Mouse (Mus musculus) lung, embryonic 15.5 days (tissue): Measurements from ENCODE around the gene Scnn1a. TPM values are rescaled to one million over a fixed set of nuclear protein-coding genes. Genes with fewer than 3 reads are reported as not detected.

Experiments
- ATAC-seq: fragments of 200-750 bp; cut with Nextera tagmentation; 2 replicates; pipeline ENCODE4 v1.8.0; 2017; ENCODE audit warnings: moderate number of reproducible peaks, borderline replicate concordance; ENCODE audit not compliant: low FRiP score, low TSS enrichment; ENCODE audit errors: extremely low read depth
- H3K27ac ChIP-seq: fragments of 300-500 bp; sonication (generic); 2 replicates; pipeline ENCODE4 v1.5.1; 2015; ENCODE audit warnings: moderate library complexity, mild to moderate bottlenecking, inconsistent platforms
- H3K27me3 ChIP-seq: fragments of 300-500 bp; sonication (generic); 2 replicates; pipeline ENCODE4 v1.6.1; 2015; ENCODE audit warnings: inconsistent platforms
- H3K36me3 ChIP-seq: fragments of 300-500 bp; sonication (generic); 2 replicates; pipeline ENCODE4 v1.6.1; 2015; ENCODE audit warnings: inconsistent platforms
- H3K4me1 ChIP-seq: fragments of 300-500 bp; sonication (generic); 2 replicates; pipeline ENCODE4 v1.6.1; 2015; ENCODE audit warnings: inconsistent platforms
- H3K4me2 ChIP-seq: fragments of 300-500 bp; sonication (generic); 2 replicates; pipeline ENCODE4 v1.6.1; 2015; ENCODE audit warnings: inconsistent platforms, mild to moderate bottlenecking, moderate library complexity
- H3K4me3 ChIP-seq: fragments of 300-500 bp; sonication (generic); 2 replicates; pipeline ENCODE4 v1.5.1; 2015; ENCODE audit warnings: mild to moderate bottlenecking, inconsistent platforms
- H3K9ac ChIP-seq: fragments of 300-500 bp; sonication (generic); 2 replicates; pipeline ENCODE4 v1.6.1; 2015; ENCODE audit warnings: inconsistent platforms
- H3K9me3 ChIP-seq: fragments of 300-500 bp; sonication (generic); 2 replicates; pipeline ENCODE4 v1.6.1; 2016; ENCODE audit warnings: inconsistent platforms
- WGBS: fragments of 180-500 bp; shearing (Covaris S2); methylation state at CpG from one replicate; pipeline ENCODE4 v1.1.7; 2015; 5-methylcytosine and 5-hydroxymethylcytosine counted together
- polyA plus RNA-seq: library from polyadenylated mRNA; unstranded; fragments of >200 nt; fragmentation: Nextera tagmentation; extraction: Ambion mirVana; gene quantifications from 2 replicates; pipeline ENCODE4 v1.2.1, GENCODE M21; 2015

Gene Scnn1a
- polyA plus RNA-seq, 1 experiment from 2014 or later, result 5.8 TPM

DNA sequence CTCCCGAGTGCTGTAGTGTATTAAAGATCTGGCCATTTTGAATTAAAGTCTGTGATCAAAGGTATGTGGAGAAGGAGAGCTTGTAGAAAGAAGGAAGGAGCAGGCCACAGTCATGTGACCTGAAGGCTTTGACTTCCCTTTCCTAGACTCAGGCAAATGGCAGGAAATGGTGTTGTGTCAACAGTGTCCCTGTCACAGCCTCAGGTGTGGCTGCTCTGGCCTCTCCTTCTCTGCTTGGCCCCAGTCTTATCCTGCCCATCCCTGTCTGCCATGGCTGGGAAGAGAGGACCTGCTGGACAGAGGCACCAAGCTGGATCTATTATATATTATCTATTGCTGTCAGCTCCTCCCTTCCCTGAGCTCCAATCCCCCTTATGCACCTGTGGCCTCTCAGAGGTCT, 25.2 kb downstream of the Scnn1a start:
- Histone ChIP-seq H3K4me2 (no peak overlapping the region), H3K27me3 (no peaks in the 10 kb centered on the region), H3K4me3 (no peak overlapping the region), H3K9ac (no peak overlapping the region), H3K36me3 (no peaks in the 10 kb centered on the region), H3K9me3 (no peaks in the 10 kb centered on the region), H3K27ac (no peak overlapping the region), H3K4me1 (peaks cover 45% of the 10 kb centered on the region)
- 50% methylated on average over 1 of the region's 1 CpGs for WGBS
- ATAC-seq, result no peak

DNA sequence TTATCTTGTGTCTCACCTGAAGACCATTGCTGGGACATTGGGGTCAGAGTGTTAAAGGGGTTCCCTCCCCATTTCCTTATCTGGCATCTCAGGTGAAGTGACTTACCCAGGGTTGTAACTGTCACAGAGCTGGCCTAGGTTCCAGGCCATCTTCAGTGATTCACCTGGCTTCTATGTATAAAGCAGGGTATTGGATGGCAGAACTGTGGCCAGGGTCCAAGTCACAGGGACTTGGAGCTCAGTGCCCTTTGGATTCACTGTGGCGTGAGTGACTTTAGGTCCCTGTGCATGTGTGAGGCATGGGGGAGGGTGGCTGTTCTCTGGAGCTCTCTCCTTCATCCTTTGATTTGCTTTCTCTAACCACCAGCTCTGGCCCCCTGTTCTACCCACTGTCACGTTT, 25.6 kb downstream of the Scnn1a start:
- H3K9me3 ChIP-seq, result no peaks in the 10 kb centered on the region
- H3K9ac ChIP-seq, result no peak overlapping the region
- H3K36me3 ChIP-seq, result no peaks in the 10 kb centered on the region
- H3K4me3 ChIP-seq, result no peak overlapping the region
- ATAC-seq, result no peak
- H3K4me2 ChIP-seq, result no peak overlapping the region
- H3K27ac ChIP-seq, result no peak overlapping the region
- no peaks in the 10 kb centered on the region for H3K27me3 ChIP-seq
- H3K4me1 ChIP-seq, result peaks cover 43% of the 10 kb centered on the region
- WGBS, result 56% methylated on average over 2 of the region's 2 CpGs

DNA sequence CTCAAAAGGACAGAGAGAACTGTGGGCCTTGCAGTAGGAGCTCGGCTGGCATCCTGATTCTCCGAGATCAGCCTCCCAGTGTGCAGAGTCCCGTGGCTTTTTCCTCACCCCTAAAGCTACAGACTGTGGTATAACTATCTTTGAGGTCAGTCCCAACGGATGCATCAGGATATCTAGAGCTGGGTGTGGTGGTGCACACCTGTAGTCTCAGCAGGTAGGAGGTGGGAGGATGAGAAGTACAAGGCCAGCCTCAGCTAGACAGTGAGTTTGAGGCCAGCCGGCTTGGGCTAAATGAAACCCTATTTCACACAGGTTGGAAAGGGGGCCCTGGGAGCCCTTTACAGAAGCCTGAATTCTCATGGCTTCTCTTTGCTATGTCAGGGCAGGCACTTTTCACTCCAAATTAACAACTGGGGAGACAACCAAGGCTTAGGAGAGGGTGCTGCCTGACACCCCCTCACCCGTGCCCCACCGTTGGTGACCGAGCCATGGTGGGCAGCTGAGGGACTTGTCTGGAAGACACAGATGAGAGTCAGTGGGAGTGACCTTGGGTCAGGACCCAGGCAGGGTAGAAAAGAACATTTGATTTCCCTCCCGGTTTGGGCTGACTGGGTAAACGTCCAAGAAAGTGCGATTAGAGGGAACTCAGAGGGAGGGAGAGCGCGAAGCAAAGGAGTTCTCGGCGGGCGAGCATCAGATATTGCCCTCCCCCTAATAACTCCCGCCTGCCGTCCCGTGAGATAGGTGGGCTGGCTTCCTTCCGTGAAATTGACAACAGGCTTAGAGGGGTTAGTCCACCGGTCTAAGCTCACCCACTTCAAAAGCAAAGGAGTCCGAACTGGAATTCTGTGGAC, 28.5 kb downstream of the Scnn1a start, which contains the start of gene Tnfrsf1a:
TSS of gene Tnfrsf1a (plus strand) at position 642 of the 854 bp plus-strand sequence.
- peaks cover 62% of the 10 kb centered on the region for H3K4me1 ChIP-seq
- H3K27me3 ChIP-seq, result no peaks in the 10 kb centered on the region
- ATAC-seq, result peak; percentile 51; the same call in 1 of the 2 replicates
- WGBS, result 6% methylated on average over 22 of the region's 22 CpGs
- peak within 1 kb of the TSS; percentile 65 for H3K9ac ChIP-seq
- H3K4me2 ChIP-seq, result peak within 1 kb of the TSS; percentile 77
- H3K4me3 ChIP-seq, result peak within 1 kb of the TSS; percentile 51
- peak within 1 kb of the TSS; percentile 79 for H3K27ac ChIP-seq
- H3K36me3 ChIP-seq, result no peaks in the 10 kb centered on the region
- H3K9me3 ChIP-seq, result no peaks in the 10 kb centered on the region

DNA sequence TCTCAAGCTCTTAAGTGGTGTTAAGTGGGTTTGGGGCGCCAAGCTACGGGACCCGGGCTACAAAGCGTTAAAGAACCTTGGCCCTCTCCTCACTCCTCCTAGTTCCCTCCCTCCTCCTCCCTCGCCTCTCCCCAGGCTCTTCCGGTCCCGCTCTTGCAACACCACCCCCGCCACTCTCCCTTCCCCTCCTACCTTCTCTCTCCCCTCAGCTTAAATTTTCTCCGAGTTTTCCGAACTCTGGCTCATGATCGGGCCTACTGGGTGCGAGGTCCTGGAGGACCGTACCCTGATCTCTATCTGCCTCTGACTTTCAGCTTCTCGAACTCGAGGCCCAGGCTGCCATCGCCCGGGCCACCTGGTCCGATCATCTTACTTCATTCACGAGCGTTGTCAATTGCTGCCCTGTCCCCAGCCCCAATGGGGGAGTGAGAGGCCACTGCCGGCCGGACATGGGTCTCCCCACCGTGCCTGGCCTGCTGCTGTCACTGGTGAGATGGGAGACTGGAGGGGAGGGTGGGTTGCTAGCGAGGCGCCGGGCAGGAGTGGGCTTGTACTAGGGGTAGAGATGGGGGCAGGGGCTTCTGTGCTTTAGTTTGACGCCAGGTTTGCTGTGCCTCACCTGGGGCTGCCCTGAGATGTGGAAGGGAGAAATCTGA, 29.2 kb downstream of the Scnn1a start:
- Histone ChIP-seq H3K27me3 (no peaks in the 10 kb centered on the region), H3K9me3 (no peaks in the 10 kb centered on the region), H3K4me1 (peaks cover 62% of the 10 kb centered on the region), H3K9ac (peak overlapping the region; percentile 65), H3K27ac (peak overlapping the region; percentile 79), H3K4me3 (peak overlapping the region; percentile 51), H3K36me3 (no peaks in the 10 kb centered on the region), H3K4me2 (peak overlapping the region; percentile 77)
- peak; percentile 91 for ATAC-seq
- under 1% methylated on average over 27 of the region's 27 CpGs for WGBS

DNA sequence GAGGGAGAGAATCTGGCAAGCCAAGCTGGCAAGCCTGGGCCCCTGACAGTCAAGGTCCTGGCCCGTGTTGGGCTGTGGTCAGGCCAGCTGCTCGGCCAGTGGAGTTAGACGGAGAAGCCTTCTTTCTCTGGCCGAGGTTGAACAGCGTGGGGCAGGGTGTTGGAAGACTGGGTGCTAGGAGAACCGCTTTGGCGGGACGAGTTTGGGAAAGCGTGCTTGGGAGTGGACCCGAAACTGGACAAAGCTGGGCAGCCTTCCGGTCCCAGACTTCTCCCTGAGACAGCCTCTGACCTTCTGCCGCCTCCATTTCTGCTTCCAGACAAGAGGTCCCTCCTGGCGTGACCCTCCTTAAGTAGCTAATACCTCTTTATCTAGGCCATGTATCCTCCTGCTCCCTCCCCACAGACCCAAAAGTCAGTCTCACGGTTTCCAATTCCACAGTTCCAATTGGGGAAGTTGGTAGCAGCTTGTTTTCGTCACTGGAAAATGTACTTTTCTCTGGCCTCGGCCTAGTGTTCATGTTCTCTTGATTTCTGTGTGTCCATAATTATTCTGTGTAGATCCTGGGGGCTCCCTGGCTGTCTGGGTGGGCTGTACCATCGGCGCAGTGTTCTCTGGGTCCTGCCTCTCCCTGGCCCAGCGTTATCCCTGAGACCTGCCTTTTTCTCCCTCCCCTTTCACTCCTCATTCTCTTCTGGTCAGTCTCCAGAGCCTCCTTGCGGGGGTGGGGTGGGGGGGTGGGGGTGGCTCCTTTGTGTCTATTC, 30.0 kb downstream of the Scnn1a start:
- peak overlapping the region; percentile 51 for H3K4me3 ChIP-seq
- no peaks in the 10 kb centered on the region for H3K9me3 ChIP-seq
- H3K36me3 ChIP-seq, result no peaks in the 10 kb centered on the region
- ATAC-seq, result peak; percentile 11; the same call in 1 of the 2 replicates
- peak overlapping the region; percentile 77 for H3K4me2 ChIP-seq
- H3K4me1 ChIP-seq, result peaks cover 62% of the 10 kb centered on the region
- 2% methylated on average over 20 of the region's 20 CpGs for WGBS
- H3K27me3 ChIP-seq, result no peaks in the 10 kb centered on the region
- peak overlapping the region; percentile 79 for H3K27ac ChIP-seq
- peak overlapping the region; percentile 65 for H3K9ac ChIP-seq

DNA sequence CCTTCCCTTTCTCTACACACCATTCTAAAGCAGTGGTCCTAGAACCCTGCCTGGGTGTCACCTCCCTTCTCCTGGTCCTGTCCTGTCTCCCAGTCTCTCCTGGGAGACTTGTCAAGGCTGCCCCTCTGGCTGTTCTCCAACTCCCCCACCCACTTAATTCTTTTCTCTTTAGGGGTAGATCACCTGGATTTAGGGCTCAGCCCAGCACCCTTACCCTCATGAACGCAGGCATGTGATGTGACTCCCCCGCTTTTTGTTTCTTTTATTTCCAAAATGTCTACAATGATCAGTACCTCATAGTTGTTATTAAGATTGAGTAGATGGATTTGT, 30.5 kb downstream of the Scnn1a start:
- peak overlapping the region; percentile 77 for H3K4me2 ChIP-seq
- H3K27ac ChIP-seq, result peak overlapping the region; percentile 79
- peak overlapping the region; percentile 51 for H3K4me3 ChIP-seq
- peak overlapping the region; percentile 65 for H3K9ac ChIP-seq
- H3K4me1 ChIP-seq, result peaks cover 64% of the 10 kb centered on the region
- ATAC-seq, result no peak
- no peaks in the 10 kb centered on the region for H3K27me3 ChIP-seq
- 60% methylated on average over 2 of the region's 2 CpGs for WGBS
- no peaks in the 10 kb centered on the region for H3K36me3 ChIP-seq
- H3K9me3 ChIP-seq, result no peaks in the 10 kb centered on the region

DNA sequence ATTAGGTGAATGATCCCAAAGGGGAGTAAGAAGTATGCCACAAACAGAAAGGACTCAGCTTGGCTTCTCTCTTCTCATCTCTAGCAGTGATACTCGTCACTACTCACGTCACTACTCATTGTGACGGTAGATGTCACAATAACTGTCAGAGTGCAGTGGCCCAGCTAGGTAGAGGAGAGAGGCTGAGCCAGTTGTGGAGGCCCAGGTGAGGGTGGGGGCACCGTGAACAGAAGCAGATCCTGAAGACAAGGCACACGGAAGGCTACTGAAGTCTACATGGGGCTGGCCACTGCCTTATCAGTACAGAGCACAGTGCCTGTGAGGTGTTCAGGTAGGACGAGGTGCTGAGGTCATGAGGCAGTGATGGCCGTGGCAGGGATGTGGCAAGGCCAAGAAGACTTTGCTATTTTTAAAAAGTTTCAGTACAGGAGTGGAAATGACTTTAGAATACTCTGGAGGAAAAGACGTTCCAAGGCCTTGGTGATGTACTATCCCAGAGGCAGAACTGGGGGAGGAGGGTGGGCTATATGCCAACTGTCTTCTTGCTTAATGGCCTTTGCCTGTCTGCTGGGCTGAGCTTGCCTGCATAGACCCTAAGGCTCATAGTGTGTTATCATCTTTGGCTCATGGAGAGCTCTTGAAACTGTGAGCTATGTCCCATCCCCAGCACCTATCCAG, 31.0 kb downstream of the Scnn1a start:
- Histone ChIP-seq H3K9ac (peak overlapping the region; percentile 65), H3K36me3 (no peaks in the 10 kb centered on the region), H3K4me2 (peak overlapping the region; percentile 77), H3K4me1 (peaks cover 68% of the 10 kb centered on the region), H3K27ac (no peak overlapping the region), H3K4me3 (peak overlapping the region; percentile 51), H3K27me3 (no peaks in the 10 kb centered on the region), H3K9me3 (no peaks in the 10 kb centered on the region)
- WGBS, result 43% methylated on average over 8 of the region's 8 CpGs
- ATAC-seq, result no peak

DNA sequence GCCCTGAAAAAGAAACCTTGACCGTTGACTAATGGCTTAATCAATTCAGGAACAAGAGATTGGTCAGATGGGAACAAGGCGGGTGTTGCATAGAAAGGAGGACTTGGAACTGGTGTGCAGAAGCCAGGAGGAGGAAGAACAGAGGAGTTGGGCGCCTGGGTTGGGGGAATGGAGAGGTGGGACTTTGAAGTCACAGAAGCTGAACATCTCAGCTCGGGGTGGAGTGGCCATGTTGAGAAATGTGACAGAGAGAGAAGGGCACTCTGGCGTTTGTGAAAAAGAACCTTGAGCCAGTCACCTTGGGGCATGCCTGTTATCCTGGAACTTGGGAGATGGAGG, 31.6 kb downstream of the Scnn1a start:
- H3K9me3 ChIP-seq, result no peaks in the 10 kb centered on the region
- H3K27ac ChIP-seq, result no peak overlapping the region
- H3K27me3 ChIP-seq, result no peaks in the 10 kb centered on the region
- H3K9ac ChIP-seq, result no peak overlapping the region
- H3K4me2 ChIP-seq, result peak overlapping the region; percentile 77
- H3K36me3 ChIP-seq, result peaks cover 1% of the 10 kb centered on the region
- 51% methylated on average over 5 of the region's 5 CpGs for WGBS
- H3K4me3 ChIP-seq, result no peak overlapping the region
- ATAC-seq, result no peak
- H3K4me1 ChIP-seq, result peaks cover 71% of the 10 kb centered on the region

DNA sequence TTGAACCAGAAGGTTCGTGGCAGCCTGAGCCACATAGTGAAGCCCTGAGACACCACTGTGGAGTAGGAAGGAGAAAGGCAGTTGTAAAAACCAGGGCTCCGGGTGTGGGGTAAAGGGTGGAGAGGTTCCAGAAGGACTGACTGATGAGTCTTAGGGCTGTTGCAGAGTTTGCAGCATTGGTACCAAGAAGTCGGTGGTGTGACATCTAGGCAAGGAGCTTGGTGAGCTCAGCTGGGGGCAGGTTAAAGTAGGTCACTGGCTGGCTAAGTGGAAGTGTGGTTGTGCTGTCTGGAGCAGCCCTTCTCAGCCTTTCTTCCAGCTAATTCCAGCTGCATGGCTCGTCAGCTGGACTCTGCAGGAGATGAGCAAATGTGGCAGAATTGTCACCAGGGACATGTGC, 32.4 kb downstream of the Scnn1a start:
- Histone ChIP-seq H3K4me2 (peak overlapping the region; percentile 77; the same call in 1 of the 2 replicates), H3K4me1 (peaks cover 71% of the 10 kb centered on the region), H3K36me3 (peaks cover 9% of the 10 kb centered on the region), H3K27ac (0 out of 2 replicates have a peak overlapping the region, but pooled peaks have one; percentile 17), H3K9me3 (no peaks in the 10 kb centered on the region), H3K9ac (no peak overlapping the region), H3K4me3 (no peak overlapping the region), H3K27me3 (no peaks in the 10 kb centered on the region)
- 55% methylated on average over 4 of the region's 4 CpGs for WGBS
- ATAC-seq, result no peak

DNA sequence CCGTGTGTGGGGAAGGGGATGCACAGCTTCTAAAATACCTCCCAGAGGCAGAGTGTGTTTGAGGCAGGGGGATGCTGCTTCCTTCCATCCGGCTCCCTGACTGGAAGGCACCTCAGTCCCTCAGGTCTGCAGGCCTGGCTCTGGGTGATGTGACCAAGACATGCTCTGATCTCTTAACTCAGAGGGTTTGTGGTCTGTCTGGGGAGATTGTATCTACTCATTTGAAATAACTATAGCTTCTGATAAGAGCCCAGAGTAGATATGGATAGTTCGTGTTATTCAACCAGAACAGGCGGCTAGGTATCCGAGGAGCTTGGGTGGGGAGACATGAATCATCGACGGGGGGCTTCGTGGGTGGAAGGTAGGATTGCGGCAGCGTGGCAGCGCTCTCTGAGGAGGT, 32.8 kb downstream of the Scnn1a start:
- Histone ChIP-seq H3K9me3 (no peaks in the 10 kb centered on the region), H3K27me3 (no peaks in the 10 kb centered on the region), H3K36me3 (peaks cover 13% of the 10 kb centered on the region), H3K27ac (peak overlapping the region; percentile 76; the same call in 1 of the 2 replicates), H3K4me2 (peak overlapping the region; percentile 77), H3K9ac (no peak overlapping the region), H3K4me3 (no peak overlapping the region), H3K4me1 (peaks cover 69% of the 10 kb centered on the region)
- ATAC-seq, result no peak
- WGBS, result 71% methylated on average over 11 of the region's 11 CpGs

DNA sequence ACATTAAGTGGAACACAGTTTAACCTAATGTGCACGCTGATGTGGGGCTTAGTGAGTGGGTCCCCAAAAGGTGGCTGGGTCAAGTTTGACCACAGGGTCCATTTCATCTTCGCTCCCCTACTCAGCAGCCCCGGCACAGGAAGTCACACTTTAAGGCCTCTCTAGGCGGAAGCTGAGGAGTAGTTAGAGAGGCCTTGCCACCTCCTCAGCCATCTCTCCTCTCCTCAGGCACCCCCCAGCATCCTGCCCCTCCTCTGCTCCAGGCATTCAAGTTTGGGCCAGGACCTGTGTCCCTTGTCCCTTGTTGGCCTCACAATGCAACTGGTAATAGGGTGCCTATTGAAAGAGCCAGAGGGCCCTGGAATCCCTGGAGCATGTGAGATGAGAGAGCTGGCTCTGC, 33.2 kb downstream of the Scnn1a start:
- Histone ChIP-seq H3K4me2 (peak overlapping the region; percentile 44), H3K9me3 (no peaks in the 10 kb centered on the region), H3K36me3 (peaks cover 18% of the 10 kb centered on the region), H3K4me1 (peaks cover 64% of the 10 kb centered on the region), H3K27ac (peak overlapping the region; percentile 76), H3K4me3 (no peak overlapping the region), H3K9ac (no peak overlapping the region), H3K27me3 (no peaks in the 10 kb centered on the region)
- ATAC-seq, result no peak
- WGBS, result 61% methylated on average over 4 of the region's 4 CpGs
